Comparison of ENCODE assay signal across 13 mouse cellular contexts in genomic region chr6:113675991-113676390, GRCm38 (mm10). TPM values are rescaled to one million over a fixed set of nuclear protein-coding genes. Genes with fewer than 3 reads are reported as not detected.
"Had no signal": no experiment of that assay in that cellular context is flagged by ENCODE, and none has a peak within 500 bp of the region (broad histone marks: within the 10 kb centered on the region; RNA-seq: fewer than 3 reads in every experiment).

No protein-coding gene starts in this region.

- H3K27me3 ChIP-seq: midbrain, embryonic 12.5 days; neural tube, embryonic 12.5 days had no signal

- H3K4me3 ChIP-seq: midbrain, embryonic 10.5 days; midbrain, embryonic 12.5 days; myocyte; neural tube, embryonic 12.5 days had no signal

- H3K36me3 ChIP-seq: midbrain, embryonic 10.5 days; midbrain, embryonic 12.5 days; neural tube, embryonic 12.5 days had no signal

- H3K27ac ChIP-seq: midbrain, embryonic 10.5 days; midbrain, embryonic 12.5 days; neural tube, embryonic 12.5 days had no signal

- DNase-seq: lung, embryonic 14.5 days; lung, postnatal 10 days; midbrain, embryonic 14.5 days; right cerebral cortex, postnatal 14 days; spleen, adult 18-20 months; thymus, adult 18-20 months; thymus, postnatal 14 days; thymus, postnatal 36 days had no signal

- H3K4me1 ChIP-seq: midbrain, embryonic 12.5 days; neural tube, embryonic 12.5 days had no signal

RNA-seq across cellular contexts. Expression of gene Ghrl, which starts 43.7 kb away (rescaled TPM):
- polyA plus RNA-seq: lung, embryonic 14.5 days; lung, embryonic 16.5 days; midbrain, embryonic 10.5 days; neural tube, embryonic 12.5 days had no signal
